Mouse (Mus musculus) CD8-positive naive resting alpha-beta T cell, adult 57 days (primary cell): Measurements from ENCODE around the gene Krtap19-4. TPM values are rescaled to one million over a fixed set of nuclear protein-coding genes. Genes with fewer than 3 reads are reported as not detected.

Experiments
- total RNA-seq: library from RNA; stranded (reverse); gene quantifications from one replicate; pipeline ENCODE4 v1.2.4, GENCODE M21; 2023

Krtap19-4 gene
- total RNA-seq = not detected

GRCm38 (mm10) chr16:88884989-88885388 lies at the start of gene Krtap19-4:
Gene Krtap19-4 (minus strand): TSS chr16:88885089.

GRCm38 (mm10) chr16:88932165-88932564 lies 47.3 kb upstream of the Krtap19-4 start, which contains the start of gene Krtap19-9b:
Gene Krtap19-9b (minus strand): TSS chr16:88932265.

DNA sequence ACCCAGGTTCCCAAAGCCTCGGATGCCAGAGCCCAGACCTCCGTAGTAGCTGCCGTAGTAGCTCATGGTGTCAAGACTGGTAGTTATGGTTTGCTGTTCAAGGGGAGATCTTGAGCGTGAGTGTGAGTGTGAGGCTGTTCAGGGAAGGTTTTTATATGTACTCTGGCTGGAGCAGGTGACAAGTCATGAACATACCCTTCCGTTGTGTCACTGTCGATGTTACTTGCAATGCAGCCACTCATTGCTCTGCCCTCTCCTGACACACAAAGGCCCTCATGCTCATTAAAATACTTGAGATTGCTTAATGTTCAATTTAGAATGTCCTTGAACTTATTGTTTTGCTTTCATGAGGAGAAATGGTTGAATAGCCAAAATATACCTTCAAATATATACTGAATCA lies 11.5 kb upstream of the Krtap19-4 start, which contains the start of gene Krtap19-5:
Gene Krtap19-5, minus strand, starts transcription at position 101 of the 400 bp plus-strand sequence.

GRCm38 (mm10) chr16:88877938-88878337 lies 7.0 kb downstream of the Krtap19-4 start, which contains the start of gene Krtap19-3:
Gene Krtap19-3 (minus strand): TSS chr16:88878038.

GRCm38 (mm10) chr16:88874169-88874568 lies 10.7 kb downstream of the Krtap19-4 start, which contains the start of gene Krtap19-2:
Gene Krtap19-2 (minus strand): TSS chr16:88874269.

DNA sequence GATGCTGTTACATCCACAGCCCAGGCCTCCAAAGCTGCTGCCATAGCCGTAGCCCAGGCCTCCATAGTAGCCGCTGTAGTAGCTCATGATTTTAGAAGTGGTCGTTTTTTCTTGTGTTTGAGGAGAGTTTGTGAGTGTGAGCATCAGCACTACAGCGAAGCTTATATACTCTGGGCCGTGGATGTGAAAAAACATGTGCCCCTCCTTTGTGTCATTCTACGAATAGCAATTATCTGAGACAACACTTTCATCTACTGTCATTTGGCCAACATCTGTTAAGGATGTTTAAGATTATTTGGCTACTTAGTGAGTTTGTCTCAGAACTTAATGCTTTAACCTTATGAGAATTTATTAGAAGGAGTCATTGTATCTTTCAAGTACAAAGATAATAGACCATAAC lies 15.6 kb downstream of the Krtap19-4 start, which contains the start of gene Krtap19-1:
Gene Krtap19-1, minus strand, starts transcription at position 101 of the 400 bp plus-strand sequence.

Other genes with a start within 250 kb of the Krtap19-4 start
- gene Krtap26-1, start 237.3 kb downstream of the Krtap19-4 start, total RNA-seq = not detected
- not detected for gene Krtap27-1, start 213.4 kb downstream of the Krtap19-4 start, total RNA-seq
- gene 2310061N02Rik, start 177.1 kb downstream of the Krtap19-4 start, total RNA-seq = not detected
- not detected for gene Krtap13-1, start 156.2 kb downstream of the Krtap19-4 start, total RNA-seq
- not detected for gene Krtap13, start 133.5 kb downstream of the Krtap19-4 start, total RNA-seq
- gene 2310034C09Rik, start 126.2 kb downstream of the Krtap19-4 start, total RNA-seq = not detected
- gene 2310057N15Rik, start 110.9 kb downstream of the Krtap19-4 start, total RNA-seq = not detected
- not detected for gene Gm5965, start 107.2 kb downstream of the Krtap19-4 start, total RNA-seq
- gene Gm20741, start 72.9 kb downstream of the Krtap19-4 start, total RNA-seq = not detected
- not detected for gene Krtap15, start 64.9 kb downstream of the Krtap19-4 start, total RNA-seq
- not detected for gene Krtap14, start 58.9 kb downstream of the Krtap19-4 start, total RNA-seq
- gene Krtap19-1, start 15.7 kb downstream of the Krtap19-4 start, total RNA-seq = not detected
- not detected for gene Krtap19-2, start 10.8 kb downstream of the Krtap19-4 start, total RNA-seq
- not detected for gene Krtap19-3, start 7.1 kb downstream of the Krtap19-4 start, total RNA-seq
- gene Krtap19-5, start 11.4 kb upstream of the Krtap19-4 start, total RNA-seq = not detected
- gene Krtap19-9b, start 47.2 kb upstream of the Krtap19-4 start, total RNA-seq = not detected
- gene Krtap16-3, start 77.8 kb upstream of the Krtap19-4 start, total RNA-seq = not detected
- not detected for gene Krtap22-2, start 125.7 kb upstream of the Krtap19-4 start, total RNA-seq
- not detected for gene Gm10229, start 130.2 kb upstream of the Krtap19-4 start, total RNA-seq
- not detected for gene Krtap6-1, start 146.6 kb upstream of the Krtap19-4 start, total RNA-seq
- gene Gm10228, start 156.4 kb upstream of the Krtap19-4 start, total RNA-seq = not detected
- not detected for gene Krtap6-5, start 162.8 kb upstream of the Krtap19-4 start, total RNA-seq
- gene 1110025L11Rik, start 178.9 kb upstream of the Krtap19-4 start, total RNA-seq = not detected
- gene Krtap6-3, start 198.9 kb upstream of the Krtap19-4 start, total RNA-seq = not detected